Mouse (Mus musculus): ENCODE data around the gene Ldlrad2.

DNA sequence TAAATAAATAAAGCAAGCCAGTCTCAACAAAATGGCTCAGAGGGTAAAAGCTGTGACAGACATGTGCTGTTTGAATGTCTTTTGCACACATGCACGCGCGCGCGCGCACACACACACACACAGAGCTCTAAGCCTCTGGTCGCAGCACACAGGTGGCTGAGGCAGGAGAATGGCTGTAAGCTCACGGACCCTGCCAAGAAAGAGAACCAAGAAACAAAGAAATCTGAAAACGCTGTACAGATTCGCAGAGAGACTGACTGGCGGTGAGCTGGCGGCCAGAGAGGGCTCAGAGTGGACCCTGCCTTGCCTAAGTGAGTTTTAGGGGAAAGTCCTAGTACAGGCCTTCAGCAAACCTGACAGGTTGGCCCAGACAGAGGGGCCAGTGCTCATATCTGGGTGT, 3.1 kb upstream of the Ldlrad2 start:
- TF ChIP-seq CTCF (IDR thresholded peaks at IDR 0.05; ENCODE audit: borderline replicate concordance, insufficient read depth, low read length), result no peak
- TF ChIP-seq POLR2A (IDR thresholded peaks at IDR 0.05; ENCODE audit: low read depth, low read length), result no peak

All from embryonic fibroblast, embryonic 13.5 days (primary cell).